Mouse (Mus musculus): ENCODE results near the gene Gm9268. TPM values are rescaled to one million over a fixed set of nuclear protein-coding genes. Genes with fewer than 3 reads are reported as not detected.
"Not testable (repeated sequence)": the region's sequence is repeated elsewhere in the genome, so short reads cannot be mapped to it uniquely, and the experiment has no call there.

Gene Gm9268
- not detected in 2 replicates for polyA plus RNA-seq (2016; fragmentation: Nextera tagmentation; extraction: Ambion mirVana)

- H3K9me3 ChIP-seq; H3K36me3 ChIP-seq; H3K27me3 ChIP-seq; H3K9ac ChIP-seq (replicated peaks); H3K4me2 ChIP-seq; H3K4me1 ChIP-seq (replicated peaks); H3K4me3 ChIP-seq (replicated peaks); ATAC-seq (ENCODE audit: insufficient number of reproducible peaks, insufficient read depth, low FRiP score, low TSS enrichment, low read depth); H3K27ac ChIP-seq: not testable (repeated sequence)
- no CpG with 5 or more reads among the region's 1 CpGs for WGBS
These were observed at the start of gene Gm9268 for GRCm38 (mm10) chr7:43018465-43018864. TSS of gene Gm9268 (plus strand) at chr7:43018765.

GRCm38 (mm10) chr7:42980098-42980497, 38.5 kb upstream of the Gm9268 start:
- Histone ChIP-seq H3K9me3 (peaks cover 76% of the 10 kb centered on the region), H3K27ac (no peak overlapping the region), H3K4me3 (replicated peaks) (no peak overlapping the region), H3K9ac (replicated peaks) (no peak overlapping the region), H3K4me2 (no peak overlapping the region), H3K27me3 (no peaks in the 10 kb centered on the region), H3K4me1 (replicated peaks) (no peaks in the 10 kb centered on the region), H3K36me3 (no peaks in the 10 kb centered on the region)
- no peak for ATAC-seq (ENCODE audit: insufficient number of reproducible peaks, insufficient read depth, low FRiP score, low TSS enrichment, low read depth)
- WGBS, result 83% methylated on average over 11 of the region's 11 CpGs

- ATAC-seq (ENCODE audit: insufficient number of reproducible peaks, insufficient read depth, low FRiP score, low TSS enrichment, low read depth), result no peak
- Histone ChIP-seq H3K4me3 (replicated peaks) (no peak overlapping the region), H3K9me3 (peaks cover 75% of the 10 kb centered on the region), H3K27ac (no peak overlapping the region), H3K4me2 (no peak overlapping the region), H3K36me3 (no peaks in the 10 kb centered on the region), H3K27me3 (no peaks in the 10 kb centered on the region), H3K4me1 (replicated peaks) (no peaks in the 10 kb centered on the region), H3K9ac (replicated peaks) (no peak overlapping the region)
- 90% methylated on average over 10 of the region's 10 CpGs for WGBS
These were observed 37.8 kb upstream of the Gm9268 start for GRCm38 (mm10) chr7:42980739-42981138.

GRCm38 (mm10) chr7:43077831-43078230, 59.3 kb downstream of the Gm9268 start:
- H3K36me3 ChIP-seq, result no peaks in the 10 kb centered on the region
- WGBS, result 84% methylated on average over 8 of the region's 8 CpGs

More at GRCm38 (mm10) chr7:43077831-43078230, 59.3 kb downstream of the Gm9268 start:
- ATAC-seq (ENCODE audit: insufficient number of reproducible peaks, insufficient read depth, low FRiP score, low TSS enrichment, low read depth), result no peak
- H3K27ac ChIP-seq, result no peak overlapping the region
- H3K4me3 ChIP-seq (replicated peaks), result no peak overlapping the region
- no peak overlapping the region for H3K9ac ChIP-seq (replicated peaks)
- H3K9me3 ChIP-seq, result peaks cover 26% of the 10 kb centered on the region
- no peaks in the 10 kb centered on the region for H3K4me1 ChIP-seq (replicated peaks)
- no peak overlapping the region for H3K4me2 ChIP-seq
- H3K27me3 ChIP-seq, result no peaks in the 10 kb centered on the region

Other genes with a start within 250 kb of the Gm9268 start
- not detected in 2 replicates for gene Vmn2r62, start 225.2 kb upstream of the Gm9268 start, polyA plus RNA-seq (2016; fragmentation: Nextera tagmentation; extraction: Ambion mirVana)
- not detected in 2 replicates for gene Gm2381, start 151.5 kb upstream of the Gm9268 start, polyA plus RNA-seq (2016; fragmentation: Nextera tagmentation; extraction: Ambion mirVana)
- gene Vmn2r63, start 84.9 kb upstream of the Gm9268 start, polyA plus RNA-seq (2016; fragmentation: Nextera tagmentation; extraction: Ambion mirVana), result not detected in 2 replicates
- not detected in 2 replicates for gene Zfp936, start 95.5 kb downstream of the Gm9268 start, polyA plus RNA-seq (2016; fragmentation: Nextera tagmentation; extraction: Ambion mirVana)